Mouse (Mus musculus): ENCODE measurements around the gene Gng11.

DNA sequence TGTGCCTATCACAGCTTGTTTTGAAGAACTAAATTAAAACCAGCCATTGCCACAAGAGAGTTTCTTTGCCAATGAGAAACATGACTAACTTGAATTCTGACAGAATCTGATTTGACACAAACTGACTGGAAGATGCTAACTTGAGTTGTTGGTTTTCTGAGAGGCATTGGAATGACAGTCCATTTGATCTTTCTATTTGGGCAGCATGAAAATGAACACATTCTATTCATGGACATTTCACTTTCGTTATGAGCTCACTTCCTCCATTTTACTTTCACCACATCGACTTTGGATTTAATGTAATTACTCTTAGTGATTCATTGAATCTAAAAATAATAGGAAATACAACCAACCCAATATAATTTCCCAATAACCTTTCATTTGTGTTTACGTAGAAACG, 50.7 kb downstream of the Gng11 start:
- TF ChIP-seq CTCF (IDR thresholded peaks at IDR 0.05; ENCODE audit: control insufficient read depth, insufficient read depth, insufficient read length) = no peak
- no peak for TF ChIP-seq CEBPB (IDR thresholded peaks at IDR 0.05; ENCODE audit: low read depth)
- no peak for TF ChIP-seq MYOD1 (IDR thresholded peaks at IDR 0.05; ENCODE audit: control insufficient read depth, insufficient read length, low read depth)
- no peak for TF ChIP-seq MYOG (IDR thresholded peaks at IDR 0.05; ENCODE audit: control insufficient read depth, extremely low read depth, insufficient read length)
- TF ChIP-seq USF1 (IDR thresholded peaks at IDR 0.05; ENCODE audit: low read depth) = no peak
- TF ChIP-seq MAX (IDR thresholded peaks at IDR 0.05) = no peak
